Mouse (Mus musculus) mesoderm, embryonic 11.5 days (tissue): ENCODE measurements around the gene Bcan.

Source experiments
- DNase-seq: peaks from one replicate; pipeline ENCODE4 v3.0.0-alpha.2; 2012; ENCODE audit warnings: low read depth, low spot score

The Bcan gene

GRCm38 (mm10) chr3:88000181-88000580 lies at the start of gene Bcan:
Gene Bcan, minus strand, starts transcription at chr3:88000230.
- DNase-seq = no peak

- no peak for DNase-seq
Observed at GRCm38 (mm10) chr3:88049532-88049931, 49.5 kb upstream of the Bcan start.

- DNase-seq = peak; percentile 97
Observed at GRCm38 (mm10) chr3:88042661-88043421, 42.8 kb upstream of the Bcan start, which contains the start of gene Gpatch4. Gene Gpatch4, plus strand, starts transcription at chr3:88043108.

DNA sequence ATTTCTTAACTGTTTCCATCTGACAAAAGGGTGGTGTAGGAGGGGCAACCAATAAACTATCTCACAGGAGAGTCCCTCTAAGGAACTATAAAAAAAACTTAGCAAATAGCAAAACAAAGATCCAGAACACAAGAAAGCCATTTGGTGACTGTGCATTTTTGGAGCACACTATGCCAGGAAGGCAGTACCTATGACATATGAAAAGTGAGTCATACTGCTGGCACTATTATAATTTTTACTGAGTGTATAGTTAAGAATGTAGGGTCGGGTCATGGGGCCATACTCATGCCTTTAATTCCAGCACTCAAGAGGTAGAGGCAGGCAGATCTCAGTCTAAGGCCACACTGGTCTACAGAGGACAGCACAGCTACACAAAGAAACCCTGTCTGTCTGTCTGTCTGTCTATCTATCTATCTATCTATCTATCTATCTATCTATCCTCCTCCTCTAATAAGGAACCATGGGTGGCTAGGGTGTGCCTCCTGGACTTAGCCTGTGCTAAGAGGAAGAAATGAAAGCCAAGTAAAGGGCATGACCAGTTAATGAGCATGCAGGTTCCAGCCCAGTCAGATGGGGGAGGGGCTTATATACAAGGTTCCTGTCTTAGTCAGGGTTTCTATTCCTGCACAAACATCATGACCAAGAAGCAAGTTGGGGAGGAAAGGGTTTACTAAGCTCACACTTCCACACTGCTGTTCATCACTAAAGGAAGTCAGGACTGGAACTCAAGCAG lies 35.7 kb upstream of the Bcan start:
- no peak for DNase-seq

DNA sequence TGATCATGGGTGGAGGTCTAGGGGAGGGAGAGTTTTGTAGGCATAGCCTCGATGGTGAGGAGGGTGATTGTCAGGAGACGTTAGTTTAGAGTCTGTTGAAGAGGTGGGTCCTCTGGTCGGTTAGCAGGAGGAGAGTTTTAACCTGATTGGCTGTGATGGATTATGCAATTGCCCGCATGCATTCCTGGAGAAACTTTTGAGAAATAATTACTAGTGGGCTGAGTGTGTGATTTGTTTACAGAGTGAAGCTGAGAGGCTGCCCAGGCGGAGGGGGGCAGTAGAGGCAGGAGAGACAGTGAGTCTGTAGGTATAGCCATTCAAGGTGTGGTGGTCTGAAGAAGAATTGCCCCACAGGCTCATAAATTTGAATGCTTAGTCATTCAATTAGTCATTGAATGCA lies 33.5 kb upstream of the Bcan start:
- DNase-seq = no peak

DNA sequence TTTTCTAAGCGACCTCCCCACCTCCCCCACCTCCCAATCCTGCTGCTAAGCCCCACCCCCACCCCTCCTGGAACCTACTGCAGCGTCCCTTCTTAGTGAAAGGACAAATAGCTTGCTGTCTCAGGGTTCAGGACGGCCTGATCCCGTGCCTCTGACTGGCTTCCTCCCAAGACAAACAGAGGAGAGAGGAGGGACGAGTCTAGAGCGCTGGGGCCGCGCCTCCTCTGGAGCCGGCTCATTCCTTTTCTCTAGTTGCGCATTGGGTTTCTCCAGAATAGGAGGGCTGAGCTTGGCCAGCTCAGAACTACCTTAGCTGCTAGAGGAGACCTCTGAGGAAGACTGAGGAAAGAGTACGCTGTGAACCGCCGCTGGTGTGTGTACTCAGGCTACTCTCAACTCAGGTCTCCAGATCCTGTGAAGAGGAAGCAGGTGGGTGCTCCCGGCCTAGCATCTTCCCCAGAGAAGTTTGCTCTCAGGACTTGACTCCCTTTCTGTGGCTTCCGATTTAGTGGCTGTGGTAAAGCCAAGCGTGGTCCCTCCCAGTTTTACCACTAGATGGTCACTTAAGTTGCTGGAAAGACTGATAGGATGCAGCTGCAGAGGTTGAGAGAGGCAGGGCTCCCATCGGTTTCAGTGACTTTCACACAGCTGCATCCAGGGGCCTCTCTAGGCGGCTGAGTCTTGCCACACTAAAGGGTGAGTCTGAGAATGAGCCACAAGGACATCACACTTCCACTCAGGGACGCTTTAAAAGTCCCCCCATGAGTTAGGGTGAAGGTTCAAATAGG lies 30.8 kb upstream of the Bcan start:
- no peak for DNase-seq

GRCm38 (mm10) chr3:88027434-88028186 lies 27.6 kb upstream of the Bcan start, which contains the start of gene Hapln2:
Gene Hapln2, minus strand, starts transcription at chr3:88027583.
- no peak for DNase-seq

DNA sequence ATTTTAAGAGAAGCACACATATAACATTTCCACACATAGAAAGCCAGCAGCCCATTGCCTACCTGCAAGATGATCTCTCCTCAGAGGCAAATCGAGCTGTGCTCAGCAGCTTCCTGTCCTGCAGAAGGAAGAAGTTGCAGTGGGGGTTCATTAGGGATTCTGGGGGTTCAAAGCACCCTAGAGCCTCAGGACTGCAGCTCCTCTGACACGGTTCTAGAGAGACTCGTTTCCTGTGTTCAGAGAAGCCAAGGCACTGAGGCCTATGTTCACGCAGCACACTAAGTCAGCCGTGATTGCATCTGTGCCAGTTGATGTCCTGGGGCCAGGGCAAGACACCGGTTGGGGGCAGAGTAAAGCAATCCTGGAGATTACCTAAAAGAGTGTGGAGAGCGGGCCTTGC lies 26.8 kb upstream of the Bcan start:
- DNase-seq = no peak

DNA sequence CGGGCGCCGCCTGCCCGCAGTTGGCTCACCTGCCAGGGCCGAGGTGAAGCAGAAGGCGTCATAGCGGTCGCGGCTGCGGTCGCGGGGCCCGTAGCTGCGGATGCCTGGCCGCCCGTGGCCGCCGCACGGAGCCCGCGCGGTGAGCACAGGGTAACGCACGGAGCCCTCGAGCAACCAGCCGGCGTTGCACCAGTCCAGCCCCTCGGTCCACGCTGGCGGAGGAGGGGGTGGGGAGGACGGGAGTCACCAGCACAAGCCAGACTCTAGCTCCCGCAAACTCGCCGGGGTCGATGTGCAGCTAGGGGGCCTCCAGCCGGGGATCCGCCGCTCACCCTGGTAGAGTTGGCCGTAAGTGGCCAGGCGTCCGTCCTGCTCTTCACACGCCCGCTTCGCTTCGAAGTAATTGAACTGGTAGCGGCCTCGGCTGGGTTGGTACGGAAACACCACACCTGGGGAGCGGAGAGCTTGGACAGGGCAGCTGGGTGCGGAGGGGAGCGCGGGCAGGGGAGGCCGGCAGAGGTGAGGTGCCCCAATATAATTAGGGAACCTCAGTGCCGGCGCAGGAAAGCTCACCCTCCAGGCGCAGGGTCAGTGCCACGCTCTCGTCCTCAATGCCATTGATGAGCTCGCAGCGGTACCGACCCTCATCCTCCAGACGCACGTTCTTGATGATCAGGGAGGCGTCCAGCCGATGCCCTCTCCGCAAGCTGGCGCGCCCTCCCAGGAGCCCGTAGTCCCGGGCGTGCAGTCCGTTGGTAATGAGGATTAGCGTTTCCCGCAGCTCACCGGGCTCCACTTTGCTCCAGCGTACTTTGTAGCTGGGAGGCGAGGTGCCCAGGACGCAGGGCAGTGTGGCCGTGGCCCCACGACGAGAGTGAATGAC lies 23.4 kb upstream of the Bcan start:
- DNase-seq = peak; percentile 49

DNA sequence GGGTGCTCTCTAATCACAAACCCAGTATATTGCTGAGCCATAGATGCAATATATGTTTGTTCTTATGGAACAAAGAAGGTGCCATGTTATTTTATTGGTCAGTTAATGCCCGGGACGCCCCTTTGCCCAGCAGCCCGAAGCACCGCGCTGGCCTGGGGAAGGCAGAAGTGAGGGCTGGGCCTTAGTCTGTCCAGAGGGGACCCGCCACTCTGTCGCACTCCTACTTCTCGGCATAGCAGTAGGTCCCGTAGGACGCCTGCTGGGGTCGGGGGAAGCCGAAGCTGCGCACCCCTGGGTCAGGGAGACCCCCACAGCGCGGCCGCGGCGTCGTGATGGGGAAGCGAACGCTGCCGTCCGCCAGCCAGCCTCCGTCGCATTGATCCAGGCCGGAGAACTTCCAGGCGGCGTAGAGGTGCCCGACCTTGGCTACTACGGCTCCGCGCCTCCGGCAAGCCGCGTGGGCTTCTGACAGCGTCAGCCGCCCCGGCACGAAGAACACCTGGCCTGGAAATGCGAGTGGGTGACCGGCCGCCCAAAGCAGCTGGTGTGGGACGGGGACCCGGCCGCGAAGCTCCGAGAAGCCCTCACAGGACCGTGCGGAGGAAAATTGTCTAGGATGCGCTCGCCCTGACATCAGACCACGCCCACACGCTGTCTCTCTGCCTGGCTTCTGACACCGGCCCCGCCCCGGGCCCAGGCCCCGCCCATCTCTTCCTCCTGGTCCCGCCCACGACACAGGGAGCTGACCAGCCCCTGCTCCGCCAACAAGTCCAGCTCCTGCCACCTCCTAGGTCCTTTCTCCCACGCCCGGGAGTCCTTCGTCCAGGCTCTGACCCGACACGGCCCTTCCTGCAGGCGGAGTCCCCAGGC lies 22.5 kb upstream of the Bcan start:
- peak; percentile 91 for DNase-seq

DNA sequence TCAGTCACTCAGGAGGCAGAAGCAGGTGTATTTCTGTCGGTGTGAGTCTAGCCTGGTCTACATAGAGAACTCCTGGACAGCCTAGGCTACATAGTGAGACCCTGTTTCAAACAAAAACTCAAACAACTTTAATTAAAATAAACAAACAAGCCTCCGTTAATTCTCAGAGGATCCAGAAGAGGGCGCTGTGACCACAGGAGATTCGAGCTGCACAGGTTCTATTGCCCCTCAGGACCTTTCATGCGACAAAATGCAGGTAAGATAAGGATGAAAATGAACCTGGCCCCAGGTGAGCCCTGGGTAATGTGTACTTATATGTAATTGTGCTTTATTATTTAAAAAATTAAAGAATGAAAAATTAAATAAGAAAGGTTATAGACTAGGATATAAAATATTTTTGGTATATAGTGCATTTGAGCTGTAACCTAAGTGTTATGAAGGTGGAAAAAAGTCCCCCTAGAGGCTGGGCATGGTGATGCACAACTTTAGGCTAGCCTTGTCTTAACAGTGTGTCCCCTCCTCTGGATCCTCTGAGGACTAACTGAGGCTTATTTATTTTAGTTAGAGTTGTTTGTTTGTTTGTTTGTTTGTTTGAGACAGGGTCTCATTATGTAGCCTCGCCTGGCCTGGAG lies 10.7 kb upstream of the Bcan start:
- no peak for DNase-seq

DNA sequence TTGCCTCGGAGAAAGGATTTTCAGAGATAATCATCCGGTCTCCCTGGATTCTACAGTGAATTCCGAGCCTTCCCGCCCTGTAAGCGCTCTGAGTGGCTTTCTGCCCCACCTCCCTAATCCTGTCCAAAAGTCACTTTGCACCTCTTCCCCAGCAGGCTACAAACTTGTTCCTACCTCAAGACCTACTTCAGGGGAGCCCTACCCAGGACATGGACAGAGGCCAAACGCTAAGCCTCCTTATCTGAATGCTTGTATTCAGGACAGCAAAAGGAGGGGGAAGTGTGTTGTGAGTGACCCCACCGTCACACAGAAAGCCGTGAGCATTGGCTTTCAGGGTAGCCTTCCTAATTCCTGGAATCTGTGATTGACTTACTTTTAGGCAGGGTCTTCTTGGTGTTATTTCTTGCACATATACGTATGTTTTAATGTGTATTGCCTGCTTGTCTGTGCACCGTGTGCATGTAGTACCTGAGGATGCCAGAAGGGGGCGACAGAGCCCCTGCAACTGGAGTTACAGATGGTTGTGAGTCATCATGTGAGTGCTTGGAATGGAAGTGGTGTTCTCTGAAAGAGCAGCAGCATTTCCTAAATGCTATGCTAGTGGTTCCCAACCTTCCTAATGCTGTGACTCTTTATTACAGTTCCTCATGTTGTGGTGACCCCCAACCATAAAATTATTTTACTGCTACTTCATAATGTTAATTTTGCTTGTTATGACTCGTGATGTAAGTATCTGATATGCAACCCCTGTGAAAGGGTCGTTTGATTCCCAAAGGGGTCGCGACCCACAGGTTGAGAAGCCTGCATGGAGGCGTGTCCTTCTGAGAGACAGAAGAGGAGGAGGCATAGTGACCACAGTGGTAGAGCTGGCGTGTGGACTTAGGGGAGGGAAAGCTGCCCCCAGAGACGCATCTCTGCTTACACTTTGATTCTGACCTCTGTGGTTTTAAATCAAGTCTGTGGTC lies 6.1 kb upstream of the Bcan start:
- DNase-seq = no peak

DNA sequence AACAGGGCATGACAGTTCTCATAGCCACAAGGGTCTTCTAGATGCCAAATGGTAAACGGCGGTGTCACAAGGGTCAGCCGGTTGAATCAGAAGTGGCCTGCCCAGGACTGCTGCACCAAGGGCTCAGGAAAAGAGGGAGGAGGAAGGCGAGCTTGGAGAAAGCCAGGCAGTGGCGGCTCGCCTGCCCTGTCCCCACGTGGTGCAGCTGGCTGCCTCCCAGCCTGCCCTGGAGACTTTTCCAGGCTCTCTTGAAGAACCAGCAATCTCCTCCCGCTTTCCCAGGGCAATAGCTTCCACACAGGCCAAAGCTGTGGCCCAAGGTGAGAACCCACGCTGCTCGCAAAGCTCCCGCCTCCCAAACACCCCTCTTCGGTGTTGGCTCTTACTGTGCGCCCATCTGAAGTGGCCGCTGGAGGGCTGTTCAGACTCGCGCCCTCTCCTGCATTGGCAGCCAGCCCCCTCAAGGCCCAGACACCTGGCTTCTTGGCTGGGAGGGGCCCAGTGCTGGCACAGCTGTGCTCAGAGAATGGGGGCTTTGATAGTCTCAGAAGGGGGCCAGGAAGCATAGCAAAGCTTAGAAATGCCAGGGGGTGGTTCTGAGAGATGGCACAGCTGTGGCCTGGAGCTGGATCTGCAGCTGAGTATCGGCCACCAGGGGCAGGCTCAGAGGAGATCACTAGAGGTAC lies 2.4 kb upstream of the Bcan start:
- no peak for DNase-seq

- no peak for DNase-seq
Observed at GRCm38 (mm10) chr3:88000816-88001595, 976 bp upstream of the Bcan start.

DNA sequence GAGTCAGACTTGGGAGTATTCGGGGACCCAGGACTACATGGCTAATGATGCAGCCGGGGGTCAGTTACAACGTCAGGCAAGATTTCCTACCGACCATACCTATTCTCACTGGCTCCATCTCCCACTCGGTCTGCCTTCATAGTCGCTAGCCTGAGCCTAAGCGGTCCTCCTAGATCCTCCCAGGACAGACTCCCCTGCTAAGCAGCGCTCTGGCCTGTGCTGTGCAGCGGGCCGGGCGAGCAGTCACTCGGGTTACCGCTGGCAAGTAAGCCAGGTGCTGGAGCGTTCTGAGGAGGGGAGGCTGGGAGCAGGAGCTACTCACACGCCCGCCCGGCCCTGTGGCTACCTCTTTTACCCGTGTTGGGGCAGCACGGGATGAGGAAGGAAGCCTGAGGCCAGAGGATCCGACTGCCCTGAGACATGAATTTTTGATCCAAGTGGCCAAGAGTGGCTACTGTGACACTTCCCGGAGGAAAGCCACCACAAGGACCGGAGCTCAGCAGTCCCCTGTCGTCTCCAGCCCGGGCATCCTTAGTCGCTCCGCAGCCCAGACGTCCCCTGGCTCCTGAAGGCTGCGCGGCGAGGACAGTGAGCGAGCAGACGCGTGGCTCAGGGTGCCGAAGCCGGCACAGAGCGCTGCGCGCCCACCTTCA lies 661 bp downstream of the Bcan start:
- DNase-seq = no peak

- no peak for DNase-seq
Observed at GRCm38 (mm10) chr3:87998747-87999146, 1.3 kb downstream of the Bcan start.
